Mouse (Mus musculus) left cerebral cortex, postnatal 14 days (tissue): Measurements from ENCODE around the gene Zfp593. TPM values are rescaled to one million over a fixed set of nuclear protein-coding genes. Genes with fewer than 3 reads are reported as not detected.
"Not testable (repeated sequence)": the region's sequence is repeated elsewhere in the genome, so short reads cannot be mapped to it uniquely, and the experiment has no call there.

Experiments used
- DNase-seq, 2 experiments: peaks; one replicate each; pipeline ENCODE4 v3.0.0; 2021 to 2022; ENCODE audit warnings: low spot score in 2 of 2, mixed read lengths in 1 of 2
- intact Hi-C: fragments of 180-260 bp; cut with DNase I; formaldehyde crosslinking; loops from one replicate; pipeline ENCODE4 v1.15.1; 2025
- long read RNA-seq, 2 experiments: library from polyadenylated mRNA; stranded (forward); transcript quantifications; one replicate each; pipeline ENCODE4 v2.0.0; 2021
- total RNA-seq, 2 experiments: library from RNA; stranded (reverse); gene quantifications; 2 replicates each; pipeline ENCODE4 v1.2.3; 2021

Zfp593 gene
- 10 to 100 TPM in 1 of 2 experiments, 1 to 10 TPM in 1; 10.0 to 12.5 TPM for total RNA-seq
- long read RNA-seq, experiment 1, transcript Zfp593-201 (3 exons, 1,994 nt) = major isoform, 20 of 25 reads
- long read RNA-seq, experiment 1, partial matches to known transcripts = 0 of 25 reads
- long read RNA-seq, experiment 1, other reads (novel, unspliced or antisense) = 3 of 25 reads
- long read RNA-seq, experiment 2, transcript Zfp593-201 (3 exons, 1,994 nt) = major isoform, 22 of 25 reads
- long read RNA-seq, experiment 2, partial matches to known transcripts = 0 of 25 reads
- long read RNA-seq, experiment 2, other reads (novel, unspliced or antisense) = 3 of 25 reads

DNA sequence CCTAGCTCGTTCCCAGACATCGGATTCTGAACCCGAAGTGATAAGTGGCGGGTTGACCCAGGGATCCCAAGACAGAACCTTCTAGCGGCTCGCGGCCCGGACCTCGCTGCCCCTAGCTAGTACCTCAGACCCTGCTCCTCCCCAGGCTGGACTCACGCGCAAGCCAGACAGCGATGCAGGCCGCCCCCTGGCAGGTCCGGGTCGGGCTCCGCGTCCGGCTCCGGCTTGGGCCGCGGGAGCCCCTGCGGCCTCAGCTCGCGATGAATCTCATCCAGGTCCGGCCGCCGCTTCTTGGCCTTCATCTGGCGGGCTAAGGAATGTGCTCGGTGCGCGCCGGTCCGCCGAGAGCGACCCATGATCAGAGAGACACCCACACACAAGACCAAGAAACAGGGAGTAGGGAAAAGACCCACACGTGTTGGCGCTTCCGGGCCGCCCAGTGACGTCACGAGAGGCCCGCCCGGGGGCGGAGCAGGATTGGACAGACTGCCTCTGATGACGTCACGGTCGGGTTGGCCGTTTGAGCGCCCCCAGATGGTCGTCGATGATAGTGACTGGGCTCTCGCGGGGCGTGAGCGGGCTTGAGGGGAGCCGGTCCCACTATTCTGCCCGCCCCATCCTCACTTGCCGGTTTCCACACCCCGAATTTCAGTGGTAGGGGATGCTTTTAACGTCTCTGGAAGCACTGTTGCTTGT lies at the start of gene Zfp593:
TSS of gene Zfp593 (minus strand) at position 445 of the 696 bp plus-strand sequence.
- intact Hi-C loops = loop anchor here (5.0 kb wide), 1 partner anchor 58 kb away; the partner anchor contains the start of gene Cep85

GRCm38 (mm10) chr4:134293692-134294163 lies 48.3 kb upstream of the Zfp593 start:
- intact Hi-C loops = no loop called here
- no peak for DNase-seq

More for the DNA sequence above, at the start of gene Zfp593:
- peak; percentile 96 for DNase-seq

DNA sequence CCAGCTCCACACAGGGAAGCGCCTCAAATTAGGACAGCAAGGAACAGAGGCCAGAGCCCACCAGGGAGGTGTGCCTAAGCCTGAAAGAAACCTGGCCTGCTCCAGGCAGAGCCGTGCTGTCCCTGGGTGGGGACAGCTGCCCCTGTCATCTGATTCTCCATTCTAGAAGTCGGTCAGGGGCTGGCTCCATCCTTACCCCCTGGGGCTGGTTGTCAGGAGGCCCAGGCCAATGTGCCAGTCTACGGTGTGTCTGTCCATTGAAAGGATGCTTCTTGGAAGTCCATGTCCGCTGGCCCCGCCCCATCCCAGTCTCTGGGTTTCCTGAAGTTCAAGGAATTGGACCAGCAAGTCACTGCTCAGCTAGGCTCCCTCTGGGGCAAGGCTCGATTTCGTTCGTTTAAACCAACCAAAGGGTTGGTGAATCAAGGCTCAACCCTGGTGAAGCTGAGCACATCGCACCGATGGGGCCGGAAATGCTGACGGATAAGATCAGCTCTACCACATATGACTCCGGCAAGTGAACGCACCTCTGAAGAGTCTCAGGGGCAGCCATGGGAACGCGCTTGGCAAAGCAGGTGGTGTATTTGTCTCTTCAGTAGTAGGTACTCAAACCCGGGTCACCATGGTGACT lies 47.8 kb upstream of the Zfp593 start:
- no peak for DNase-seq
- intact Hi-C loops = no loop called here

DNA sequence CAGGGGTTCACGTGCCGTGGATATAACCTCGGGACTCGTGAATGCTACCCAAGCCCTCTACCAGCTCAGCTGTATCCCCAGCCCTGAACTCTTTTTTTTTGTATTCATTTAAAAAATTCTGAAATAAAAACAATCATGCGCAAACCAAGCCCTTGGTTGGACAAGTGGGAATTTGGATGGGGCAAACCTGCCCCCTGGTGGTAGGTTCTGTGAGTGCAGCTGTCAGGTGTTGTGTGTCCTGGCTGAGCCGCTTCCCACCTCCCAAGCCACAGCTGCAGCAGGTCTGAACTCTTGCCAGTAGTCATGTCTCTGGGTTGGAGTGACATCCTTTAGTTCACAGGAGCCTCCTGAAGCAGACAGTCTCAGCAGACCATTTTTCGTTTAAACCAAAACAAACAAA lies 46.7 kb upstream of the Zfp593 start:
- intact Hi-C loops = no loop called here

GRCm38 (mm10) chr4:134288397-134289256 lies 43.2 kb upstream of the Zfp593 start:
- DNase-seq = peak in 1 of 2 experiments; percentile 39
- intact Hi-C loops = loop anchor here (2.0 to 5.0 kb wide), 2 partner anchors 40 to 69 kb away; no protein-coding TSS in a partner anchor

More for the DNA sequence above, 46.7 kb upstream of the Zfp593 start:
- peak; percentile 41 to 74 for DNase-seq

- DNase-seq = peak; percentile 72 to 74
- intact Hi-C loops = loop anchor here (2.0 to 5.0 kb wide), 3 partner anchors 39 to 101 kb away; partner anchors contain the start of gene Cep85
These were observed 42.2 kb upstream of the Zfp593 start, which contains the start of gene Pdik1l for GRCm38 (mm10) chr4:134287575-134288025. Gene Pdik1l, minus strand, starts transcription at chr4:134287895.

GRCm38 (mm10) chr4:134287168-134287564 lies 41.8 kb upstream of the Zfp593 start:
- DNase-seq = peak; percentile 96 to 97
- intact Hi-C loops = loop anchor here (2.0 to 5.0 kb wide), 2 partner anchors 70 to 100 kb away; partner anchors contain the start of gene Cep85

DNA sequence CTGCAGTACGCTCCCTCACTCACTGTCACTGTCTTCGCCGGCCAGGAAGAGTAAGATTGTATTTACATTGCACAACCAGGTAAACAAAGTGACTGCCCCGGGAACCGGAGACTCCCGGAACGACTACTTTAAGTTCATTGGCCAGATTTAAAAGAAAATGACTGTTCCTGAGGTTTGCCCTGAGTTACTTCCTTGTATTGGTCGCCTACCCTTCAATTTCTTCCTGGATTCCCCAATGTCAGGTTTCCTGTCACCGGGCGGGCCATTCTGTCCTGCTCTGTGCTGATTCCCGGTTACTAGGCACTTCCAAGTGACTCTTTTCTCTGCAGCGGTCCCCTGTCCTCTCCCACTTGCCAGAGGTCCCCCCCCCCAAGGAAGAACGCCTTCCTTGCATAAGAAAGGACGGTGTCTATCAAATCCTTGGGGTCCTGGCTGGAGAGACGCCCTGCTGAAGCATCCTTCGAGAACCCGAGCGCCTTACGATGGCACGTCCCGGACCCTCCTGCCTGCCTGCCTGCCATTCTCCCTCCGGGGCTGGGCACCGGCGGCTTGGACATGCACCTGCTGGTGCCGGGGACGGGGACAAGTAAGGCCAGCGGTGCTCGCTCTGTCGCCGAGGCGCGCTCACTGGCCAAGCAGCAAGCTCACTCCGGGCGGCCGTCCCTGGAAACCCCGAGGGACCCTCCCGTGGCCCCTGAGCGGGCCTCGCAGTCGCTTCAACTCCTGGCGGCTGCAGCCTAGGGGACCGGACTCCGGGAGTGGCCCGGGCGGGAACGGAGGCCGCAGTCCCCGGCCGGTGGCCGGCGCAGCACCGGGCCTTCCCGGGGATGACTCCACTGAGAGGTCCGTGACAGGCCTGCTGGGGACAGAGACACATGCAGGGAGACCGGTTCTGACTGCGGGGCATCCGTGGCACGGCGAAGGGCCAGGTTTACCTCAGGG lies 41.1 kb upstream of the Zfp593 start:
- DNase-seq = peak in 1 of 2 experiments; percentile 19
- intact Hi-C loops = loop anchor here (2.0 to 5.0 kb wide), 2 partner anchors 71 to 100 kb away; partner anchors contain the start of gene Cep85

GRCm38 (mm10) chr4:134284942-134285341 lies 39.5 kb upstream of the Zfp593 start:
- intact Hi-C loops = loop anchor here (5.0 kb wide), 1 partner anchor 72 kb away; no protein-coding TSS in a partner anchor
- DNase-seq = no peak

- no peak for DNase-seq
- intact Hi-C loops = no loop called here
These were observed 28.3 kb upstream of the Zfp593 start for GRCm38 (mm10) chr4:134273417-134274345.

- intact Hi-C loops = no loop called here
- DNase-seq = no peak
These were observed 27.5 kb upstream of the Zfp593 start for GRCm38 (mm10) chr4:134272731-134273416.

DNA sequence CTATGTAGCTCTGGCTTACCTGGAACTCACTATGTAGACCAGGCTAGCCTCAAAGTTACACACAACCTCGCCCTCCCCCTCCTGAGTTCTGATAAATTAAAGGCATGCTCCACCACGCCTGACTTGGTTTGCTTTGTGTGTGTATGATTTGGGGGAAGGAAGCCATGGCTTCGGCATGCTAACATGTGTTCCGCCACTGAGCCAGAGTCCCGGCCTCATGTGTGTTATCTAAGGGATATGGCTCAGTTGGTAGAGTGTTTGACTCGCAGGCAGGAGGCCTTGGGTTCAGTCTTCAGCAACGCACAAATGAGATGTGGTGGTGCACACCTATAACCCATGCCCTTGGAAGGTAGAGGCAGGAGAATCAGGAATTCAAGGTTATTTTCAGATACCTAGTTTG lies 26.6 kb upstream of the Zfp593 start:
- DNase-seq = no peak
- intact Hi-C loops = no loop called here

DNA sequence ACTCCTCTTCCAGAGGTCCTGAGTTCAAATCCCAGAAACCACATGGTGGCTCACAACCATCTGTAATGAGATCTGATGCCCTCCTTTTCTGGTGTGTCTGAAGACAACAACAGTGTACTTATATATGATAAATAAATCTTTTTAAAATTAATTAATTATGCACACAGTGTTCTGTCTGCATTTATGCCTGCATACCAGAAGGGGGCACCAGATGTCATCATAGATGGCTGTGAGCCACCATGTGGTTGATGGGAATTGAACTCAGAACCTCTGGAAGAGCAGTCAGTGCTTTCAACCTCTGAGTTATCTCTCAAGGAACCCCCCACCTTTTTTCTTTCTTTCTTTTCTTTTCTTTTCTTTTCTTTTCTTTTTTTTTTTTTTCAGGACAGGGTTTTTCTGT lies 24.2 kb upstream of the Zfp593 start:
- intact Hi-C loops, DNase-seq: not testable (repeated sequence)

- DNase-seq = no peak
- intact Hi-C loops = no loop called here
These were observed 22.8 kb upstream of the Zfp593 start for GRCm38 (mm10) chr4:134268102-134268655.

DNA sequence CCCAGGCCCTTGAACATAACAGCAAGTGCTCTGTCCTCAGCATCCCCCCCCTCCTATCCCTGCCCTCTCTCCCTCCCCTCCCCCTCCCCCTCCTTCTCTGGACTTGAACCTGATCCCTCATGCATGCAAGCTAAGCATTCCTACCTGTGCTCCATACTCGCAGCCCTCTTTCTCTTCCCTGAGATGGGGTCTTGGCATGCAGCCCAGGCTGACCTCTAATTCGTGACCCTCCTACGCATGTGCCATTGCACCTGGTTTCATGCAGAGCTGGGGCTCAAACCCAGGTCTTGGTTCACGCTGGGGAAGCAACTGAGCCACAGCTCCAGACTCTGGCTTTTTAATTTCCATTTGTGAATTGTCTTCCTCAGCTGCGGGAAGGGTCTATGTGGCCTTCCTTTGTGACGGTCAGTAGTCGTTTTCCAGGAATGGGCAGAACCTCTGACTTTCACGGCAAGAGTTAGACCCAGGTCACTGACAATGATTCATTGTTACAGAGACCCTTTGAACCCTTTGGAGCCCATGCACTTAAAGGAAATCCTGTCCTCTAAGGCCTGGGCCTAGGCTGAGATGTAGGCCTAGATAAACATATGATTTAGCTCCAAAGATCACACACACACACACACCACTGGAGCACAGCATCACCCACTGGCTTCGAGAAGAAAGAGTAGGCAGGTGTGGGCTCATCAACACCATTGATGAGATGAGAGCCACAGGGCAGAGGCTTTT lies 20.6 kb upstream of the Zfp593 start:
- intact Hi-C loops = no loop called here
- DNase-seq = no peak
